Mouse (Mus musculus): ENCODE measurements around the gene Hfe2.

- TF ChIP-seq POLR2A (IDR thresholded peaks at IDR 0.05; ENCODE audit: insufficient read depth, low read depth, low read length) (no peak), CTCF (IDR thresholded peaks at IDR 0.05; ENCODE audit: insufficient read depth, low read depth, low read length) (no peak)
Measured at GRCm38 (mm10) chr3:96563267-96563666, 38.3 kb downstream of the Hfe2 start.
